Mouse (Mus musculus) small intestine, adult 2 months (tissue): ENCODE results near the gene Myt1l.

Experiments used
- CTCF ChIP-seq: fragments of 200-500 bp; IDR thresholded peaks from 2 replicates; pipeline ENCODE4 v1.5.1; 2012; ENCODE audit warnings: low read depth, mild to moderate bottlenecking, control low read depth, inconsistent platforms, low read length, moderate library complexity, mixed read lengths; ENCODE audit not compliant: insufficient replicate concordance, insufficient read length; ENCODE audit errors: extremely low read depth
- POLR2A ChIP-seq: fragments of 200-500 bp; IDR thresholded peaks from 2 replicates; pipeline ENCODE4 v1.6.1; 2012; ENCODE audit warnings: low read depth, mild to moderate bottlenecking, control low read depth, inconsistent platforms, low read length, moderate library complexity

- TF ChIP-seq POLR2A, result no peak
- no peak for TF ChIP-seq CTCF
Measured at GRCm38 (mm10) chr12:29701076-29701475, 172.9 kb downstream of the Myt1l start.
